Mouse (Mus musculus) midbrain, embryonic 13.5 days (tissue): ENCODE measurements around the gene Znrf1. TPM values are rescaled to one million over a fixed set of nuclear protein-coding genes. Genes with fewer than 3 reads are reported as not detected.

Experiments used
- ATAC-seq: fragments of 200-750 bp; cut with Nextera tagmentation; 2 replicates; pipeline ENCODE4 v1.8.0; 2017; ENCODE audit warnings: mild to moderate bottlenecking, moderate TSS enrichment, moderate library complexity
- H3K27ac ChIP-seq: fragments of 300-500 bp; sonication (generic); 2 replicates; pipeline ENCODE4 v1.5.1; 2015; ENCODE audit warnings: inconsistent platforms, mild to moderate bottlenecking, moderate library complexity
- H3K27me3 ChIP-seq: fragments of 300-500 bp; sonication (generic); 2 replicates; pipeline ENCODE4 v1.6.1; 2015; ENCODE audit warnings: mild to moderate bottlenecking, inconsistent platforms
- H3K36me3 ChIP-seq: fragments of 300-500 bp; sonication (generic); 2 replicates; pipeline ENCODE4 v1.6.1; 2015; ENCODE audit warnings: mild to moderate bottlenecking, inconsistent platforms
- H3K4me1 ChIP-seq: fragments of 300-500 bp; sonication (generic); replicated peaks from 2 replicates; pipeline ENCODE4 v1.6.1; 2015; ENCODE audit warnings: inconsistent platforms
- H3K4me2 ChIP-seq: fragments of 300-500 bp; sonication (generic); replicated peaks from 2 replicates; pipeline ENCODE4 v1.6.1; 2015; ENCODE audit warnings: moderate library complexity, mild to moderate bottlenecking, inconsistent platforms
- H3K4me3 ChIP-seq: fragments of 300-500 bp; sonication (generic); replicated peaks from 2 replicates; pipeline ENCODE4 v1.5.1; 2015; ENCODE audit warnings: mild to moderate bottlenecking, inconsistent platforms
- H3K9ac ChIP-seq: fragments of 300-500 bp; sonication (generic); replicated peaks from 2 replicates; pipeline ENCODE4 v1.6.1; 2015; ENCODE audit warnings: mild to moderate bottlenecking, inconsistent platforms
- H3K9me3 ChIP-seq: fragments of 300-500 bp; sonication (generic); 2 replicates; pipeline ENCODE4 v1.6.1; 2016; ENCODE audit warnings: mild to moderate bottlenecking, inconsistent platforms
- WGBS: fragments of 180-500 bp; shearing (Covaris S2); methylation state at CpG from one replicate; pipeline ENCODE4 v1.1.7; 2015; 5-methylcytosine and 5-hydroxymethylcytosine counted together
- polyA plus RNA-seq: library from polyadenylated mRNA; unstranded; fragments of >200 nt; fragmentation: Nextera tagmentation; extraction: Ambion mirVana; gene quantifications from 2 replicates; pipeline ENCODE4 v1.2.1, GENCODE M21; 2015

Gene Znrf1
- polyA plus RNA-seq, 1 experiment from 2014 or later, result 80.7 TPM

GRCm38 (mm10) chr8:111594044-111594840 is 58.3 kb downstream of the Znrf1 start:
- no peak overlapping the region for H3K4me2 ChIP-seq
- no peaks in the 10 kb centered on the region for H3K27me3 ChIP-seq
- peaks cover 54% of the 10 kb centered on the region for H3K4me1 ChIP-seq
- no peak overlapping the region for H3K4me3 ChIP-seq
- 83% methylated on average over 3 of the region's 3 CpGs for WGBS
- H3K27ac ChIP-seq, result no peak overlapping the region
- no peaks in the 10 kb centered on the region for H3K9me3 ChIP-seq
- no peak overlapping the region for H3K9ac ChIP-seq
- H3K36me3 ChIP-seq, result no peaks in the 10 kb centered on the region
- ATAC-seq, result no peak

- H3K4me3 ChIP-seq, result no peak overlapping the region
- no peaks in the 10 kb centered on the region for H3K27me3 ChIP-seq
- ATAC-seq, result no peak
- peaks cover 57% of the 10 kb centered on the region for H3K4me1 ChIP-seq
- no peak overlapping the region for H3K27ac ChIP-seq
- 89% methylated on average over 2 of the region's 2 CpGs for WGBS
- no peak overlapping the region for H3K4me2 ChIP-seq
- no peaks in the 10 kb centered on the region for H3K9me3 ChIP-seq
- no peak overlapping the region for H3K9ac ChIP-seq
- no peaks in the 10 kb centered on the region for H3K36me3 ChIP-seq
These were observed 59.1 kb downstream of the Znrf1 start for GRCm38 (mm10) chr8:111594951-111595350.

DNA sequence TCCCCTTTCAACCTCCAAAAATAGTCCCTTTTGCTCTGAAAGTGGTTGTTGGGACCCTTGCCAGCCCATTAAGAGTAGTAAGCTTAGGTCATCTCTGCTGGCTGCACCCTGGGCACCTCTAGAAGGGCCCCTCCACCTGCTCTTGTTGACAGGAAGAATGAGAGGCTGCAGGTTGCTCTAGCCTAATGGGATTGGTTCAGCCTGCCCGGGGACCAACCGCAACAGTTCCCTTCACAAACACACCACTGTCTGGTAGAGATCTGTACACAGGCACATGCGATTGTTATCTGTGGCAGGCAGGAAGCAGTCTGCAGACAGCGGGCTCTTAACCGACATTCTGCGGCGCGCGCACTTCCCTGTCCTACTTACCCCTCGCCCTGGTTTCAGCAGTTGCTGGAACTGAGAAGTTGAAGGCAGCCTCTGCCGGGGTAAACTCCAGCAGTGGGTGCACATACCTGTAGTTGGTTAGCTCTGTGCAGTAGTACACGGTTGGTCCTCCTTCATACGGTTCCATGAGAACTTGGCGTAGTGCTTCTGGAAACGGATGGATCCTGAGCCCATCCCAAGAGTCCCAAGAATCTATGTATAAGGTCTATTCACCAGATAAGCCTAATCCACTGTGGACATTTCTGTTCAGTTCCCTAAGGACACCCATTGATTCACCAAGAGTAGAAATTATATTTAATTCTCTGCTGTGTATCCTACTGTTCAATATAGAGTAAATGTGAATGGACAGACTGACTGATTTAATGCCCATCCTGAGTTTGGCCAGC is 60.0 kb downstream of the Znrf1 start:
- peak overlapping the region; percentile 35; the same call in 1 of the 2 replicates for H3K27ac ChIP-seq
- 88% methylated on average over 15 of the region's 15 CpGs for WGBS
- H3K9ac ChIP-seq, result no peak overlapping the region
- H3K36me3 ChIP-seq, result no peaks in the 10 kb centered on the region
- no peak overlapping the region for H3K4me3 ChIP-seq
- H3K4me2 ChIP-seq, result no peak overlapping the region
- no peaks in the 10 kb centered on the region for H3K27me3 ChIP-seq
- ATAC-seq, result no peak; the same call in 1 of the 2 replicates
- no peaks in the 10 kb centered on the region for H3K9me3 ChIP-seq
- peaks cover 57% of the 10 kb centered on the region for H3K4me1 ChIP-seq

GRCm38 (mm10) chr8:111596485-111596821 is 60.6 kb downstream of the Znrf1 start:
- H3K27ac ChIP-seq, result peak overlapping the region; percentile 35; the same call in 1 of the 2 replicates
- no peak overlapping the region for H3K4me3 ChIP-seq
- no peaks in the 10 kb centered on the region for H3K27me3 ChIP-seq
- H3K9ac ChIP-seq, result no peak overlapping the region
- H3K4me2 ChIP-seq, result no peak overlapping the region
- ATAC-seq, result no peak
- H3K4me1 ChIP-seq, result peaks cover 57% of the 10 kb centered on the region
- WGBS, result 73% methylated on average over 3 of the region's 3 CpGs
- no peaks in the 10 kb centered on the region for H3K9me3 ChIP-seq
- H3K36me3 ChIP-seq, result no peaks in the 10 kb centered on the region

GRCm38 (mm10) chr8:111597310-111597709 is 61.4 kb downstream of the Znrf1 start:
- Histone ChIP-seq H3K27ac (no peak overlapping the region), H3K9me3 (no peaks in the 10 kb centered on the region), H3K27me3 (no peaks in the 10 kb centered on the region), H3K4me3 (no peak overlapping the region), H3K9ac (no peak overlapping the region), H3K36me3 (no peaks in the 10 kb centered on the region), H3K4me1 (peaks cover 56% of the 10 kb centered on the region), H3K4me2 (no peak overlapping the region)
- 76% methylated on average over 1 of the region's 1 CpGs for WGBS
- no peak for ATAC-seq

- no peak for ATAC-seq
- WGBS, result 84% methylated on average over 9 of the region's 9 CpGs
These were observed 64.0 kb downstream of the Znrf1 start for GRCm38 (mm10) chr8:111599707-111600444.

GRCm38 (mm10) chr8:111602050-111602449 is 66.2 kb downstream of the Znrf1 start:
- Histone ChIP-seq H3K4me2 (no peak overlapping the region), H3K9ac (no peak overlapping the region), H3K27me3 (no peaks in the 10 kb centered on the region), H3K4me1 (peaks cover 18% of the 10 kb centered on the region), H3K9me3 (no peaks in the 10 kb centered on the region), H3K36me3 (no peaks in the 10 kb centered on the region), H3K4me3 (no peak overlapping the region), H3K27ac (no peak overlapping the region)
- no peak for ATAC-seq
- WGBS, result 96% methylated on average over 4 of the region's 4 CpGs

More at GRCm38 (mm10) chr8:111599707-111600444, 64.0 kb downstream of the Znrf1 start:
- Histone ChIP-seq H3K36me3 (no peaks in the 10 kb centered on the region), H3K27me3 (no peaks in the 10 kb centered on the region), H3K9me3 (no peaks in the 10 kb centered on the region), H3K27ac (no peak overlapping the region), H3K4me2 (no peak overlapping the region), H3K9ac (no peak overlapping the region), H3K4me1 (peaks cover 38% of the 10 kb centered on the region), H3K4me3 (no peak overlapping the region)

- Histone ChIP-seq H3K9me3 (no peaks in the 10 kb centered on the region), H3K9ac (no peak overlapping the region), H3K36me3 (peaks cover 5% of the 10 kb centered on the region), H3K4me3 (no peak overlapping the region), H3K27ac (no peak overlapping the region), H3K4me1 (peaks cover 6% of the 10 kb centered on the region; the same call in 1 of the 2 replicates), H3K27me3 (no peaks in the 10 kb centered on the region), H3K4me2 (no peak overlapping the region)
- ATAC-seq, result no peak
- WGBS, result 100% methylated on average over 2 of the region's 2 CpGs
These were observed 69.1 kb downstream of the Znrf1 start for GRCm38 (mm10) chr8:111604986-111605385.

DNA sequence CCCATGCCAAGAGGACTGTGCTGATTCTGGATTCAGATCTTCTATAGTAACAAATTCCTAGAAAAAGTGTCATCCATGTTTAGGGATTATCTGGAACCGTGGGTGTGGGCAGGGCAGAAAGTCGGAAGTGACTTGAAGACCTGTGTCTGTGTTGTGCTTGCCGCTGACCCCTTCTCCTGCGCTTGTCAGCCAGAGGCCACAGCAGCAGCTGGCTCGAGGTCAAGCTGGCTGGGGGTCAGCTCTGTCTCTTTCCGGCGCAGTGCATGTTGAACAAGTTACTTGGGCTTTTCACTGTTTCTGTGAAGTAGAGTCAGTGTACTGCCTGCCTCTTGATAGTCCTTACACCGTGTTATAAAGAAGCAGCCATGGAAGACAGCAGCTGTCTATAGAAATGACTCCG is 71.1 kb downstream of the Znrf1 start:
- Histone ChIP-seq H3K36me3 (peaks cover 9% of the 10 kb centered on the region), H3K4me3 (no peak overlapping the region), H3K9me3 (no peaks in the 10 kb centered on the region), H3K9ac (no peak overlapping the region), H3K4me1 (peaks cover 4% of the 10 kb centered on the region; the same call in 1 of the 2 replicates), H3K27ac (no peak overlapping the region), H3K27me3 (no peaks in the 10 kb centered on the region), H3K4me2 (no peak overlapping the region)
- ATAC-seq, result no peak
- 88% methylated on average over 9 of the region's 9 CpGs for WGBS

DNA sequence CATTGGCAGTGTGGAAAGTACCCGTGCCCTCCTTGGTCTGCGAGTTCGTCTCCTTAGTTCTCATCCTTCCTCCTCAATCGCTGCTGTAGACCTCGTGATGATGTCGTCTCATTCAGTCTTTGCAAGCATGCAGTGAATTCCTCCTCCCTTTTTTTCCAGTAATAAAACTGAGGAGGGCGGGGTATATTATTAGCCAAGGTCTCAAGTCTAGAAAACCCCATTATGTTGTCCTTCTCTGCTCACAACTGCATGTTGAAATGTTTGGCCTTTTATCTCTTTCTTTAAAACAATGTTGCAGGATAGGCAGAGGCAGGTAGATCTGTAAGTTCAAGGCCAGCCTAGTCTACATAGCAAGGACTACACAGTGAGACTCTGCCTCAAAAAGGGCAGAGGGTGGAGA is 71.5 kb downstream of the Znrf1 start:
- no peak for ATAC-seq
- Histone ChIP-seq H3K36me3 (peaks cover 13% of the 10 kb centered on the region), H3K9ac (no peak overlapping the region), H3K9me3 (no peaks in the 10 kb centered on the region), H3K27me3 (no peaks in the 10 kb centered on the region), H3K4me3 (no peak overlapping the region), H3K4me1 (no peaks in the 10 kb centered on the region), H3K27ac (no peak overlapping the region), H3K4me2 (no peak overlapping the region)
- WGBS, result 96% methylated on average over 7 of the region's 7 CpGs

GRCm38 (mm10) chr8:111613181-111613580 is 77.3 kb downstream of the Znrf1 start:
- no peak overlapping the region for H3K4me3 ChIP-seq
- H3K36me3 ChIP-seq, result peaks cover 19% of the 10 kb centered on the region
- ATAC-seq, result no peak
- H3K27me3 ChIP-seq, result no peaks in the 10 kb centered on the region
- H3K27ac ChIP-seq, result no peak overlapping the region
- no peak overlapping the region for H3K9ac ChIP-seq
- no peak overlapping the region for H3K4me2 ChIP-seq
- peaks cover 18% of the 10 kb centered on the region; the same call in 1 of the 2 replicates for H3K4me1 ChIP-seq
- no peaks in the 10 kb centered on the region for H3K9me3 ChIP-seq
- WGBS, result 84% methylated on average over 5 of the region's 5 CpGs
